Mouse (Mus musculus) hindbrain, embryonic 14.5 days (tissue): ENCODE data around the gene Rheb. TPM values are rescaled to one million over a fixed set of nuclear protein-coding genes. Genes with fewer than 3 reads are reported as not detected.
"Not testable (repeated sequence)": the region's sequence is repeated elsewhere in the genome, so short reads cannot be mapped to it uniquely, and the experiment has no call there.

Experiments used
- ATAC-seq: fragments of 200-750 bp; cut with Nextera tagmentation; 2 replicates; pipeline ENCODE4 v1.8.0; 2017; ENCODE audit warnings: moderate number of reproducible peaks, mild to moderate bottlenecking, moderate TSS enrichment, moderate library complexity; ENCODE audit not compliant: low FRiP score
- DNase-seq: peaks from one replicate; pipeline ENCODE4 v3.0.0-alpha.2; 2015; ENCODE audit warnings: low spot score
- H3K27ac ChIP-seq: fragments of 300-500 bp; sonication (generic); 2 replicates; pipeline ENCODE4 v1.5.1; 2014; ENCODE audit warnings: mild to moderate bottlenecking, moderate library complexity
- H3K27me3 ChIP-seq: fragments of 300-500 bp; sonication (generic); 2 replicates; pipeline ENCODE4 v1.6.1; 2014; ENCODE audit warnings: mild to moderate bottlenecking, low read length, mixed read lengths; ENCODE audit not compliant: control insufficient read depth, insufficient read depth
- H3K36me3 ChIP-seq: fragments of 300-500 bp; sonication (generic); replicated peaks from 2 replicates; pipeline ENCODE4 v1.6.1; 2014; ENCODE audit not compliant: control insufficient read depth, insufficient read depth
- H3K4me1 ChIP-seq: fragments of 300-500 bp; sonication (generic); replicated peaks from 2 replicates; pipeline ENCODE4 v1.6.1; 2014; ENCODE audit warnings: antibody characterized with exemption, low read length, mixed read lengths; ENCODE audit not compliant: control insufficient read depth, insufficient read depth
- H3K4me2 ChIP-seq: fragments of 300-500 bp; sonication (generic); replicated peaks from 2 replicates; pipeline ENCODE4 v1.6.1; 2014; ENCODE audit warnings: mild to moderate bottlenecking, moderate library complexity
- H3K4me3 ChIP-seq: fragments of 300-500 bp; sonication (generic); replicated peaks from 2 replicates; pipeline ENCODE4 v1.5.1; 2014; ENCODE audit warnings: mild to moderate bottlenecking, low read length
- H3K9ac ChIP-seq: fragments of 300-500 bp; sonication (generic); 2 replicates; pipeline ENCODE4 v1.6.1; 2014
- H3K9me3 ChIP-seq: fragments of 300-500 bp; sonication (generic); 2 replicates; pipeline ENCODE4 v1.6.1; 2016; ENCODE audit warnings: low read length; ENCODE audit not compliant: control insufficient read depth
- WGBS: fragments of 180-500 bp; shearing (Covaris S2); extraction: QIAGEN DNeasy Blood & Tissue Kit; methylation state at CpG from one replicate; pipeline ENCODE4 v1.1.7; 2014; 5-methylcytosine and 5-hydroxymethylcytosine counted together
- polyA plus RNA-seq: library from polyadenylated mRNA; unstranded; fragments of >200 nt; fragmentation: Nextera tagmentation; extraction: Ambion mirVana; gene quantifications from 2 replicates; pipeline ENCODE4 v1.2.1, GENCODE M21; 2014

The Rheb gene
- polyA plus RNA-seq, 1 experiment from 2014 or later, result 235 TPM

- no peak overlapping the region for H3K4me2 ChIP-seq
- H3K36me3 ChIP-seq, result no peaks in the 10 kb centered on the region
- no peak overlapping the region for H3K27ac ChIP-seq
- 50% methylated on average over 15 of the region's 15 CpGs for WGBS
- DNase-seq (peak; percentile 47), ATAC-seq (no peak; the same call in 1 of the 2 replicates)
- H3K4me3 ChIP-seq, result no peak overlapping the region
- H3K27me3 ChIP-seq, result no peaks in the 10 kb centered on the region; the same call in 1 of the 2 replicates
- H3K9me3 ChIP-seq, result peaks cover 6% of the 10 kb centered on the region; the same call in 1 of the 2 replicates
- no peak overlapping the region for H3K9ac ChIP-seq
- H3K4me1 ChIP-seq, result no peaks in the 10 kb centered on the region
Measured at GRCm38 (mm10) chr5:24779881-24780512, 62.4 kb downstream of the Rheb start.

GRCm38 (mm10) chr5:24779321-24779720, 63.1 kb downstream of the Rheb start:
- Histone ChIP-seq H3K4me3 (no peak overlapping the region), H3K36me3 (no peaks in the 10 kb centered on the region), H3K27ac (no peak overlapping the region), H3K4me2 (no peak overlapping the region), H3K9ac (no peak overlapping the region), H3K9me3 (no peaks in the 10 kb centered on the region; the same call in 1 of the 2 replicates), H3K27me3 (no peaks in the 10 kb centered on the region; the same call in 1 of the 2 replicates), H3K4me1 (no peaks in the 10 kb centered on the region)
- ATAC-seq (no peak), DNase-seq (no peak)

GRCm38 (mm10) chr5:24778843-24779140, 63.6 kb downstream of the Rheb start:
- Histone ChIP-seq H3K9ac (peak overlapping the region; percentile 32; the same call in 1 of the 2 replicates), H3K4me3 (no peak overlapping the region), H3K36me3 (no peaks in the 10 kb centered on the region), H3K27ac (no peak overlapping the region), H3K4me1 (no peaks in the 10 kb centered on the region), H3K4me2 (peak overlapping the region; percentile 36), H3K27me3 (no peaks in the 10 kb centered on the region; the same call in 1 of the 2 replicates), H3K9me3 (no peaks in the 10 kb centered on the region; the same call in 1 of the 2 replicates)
- no peak for DNase-seq
- 25% methylated on average over 13 of the region's 13 CpGs for WGBS
- no peak for ATAC-seq

- H3K9ac ChIP-seq, result peak overlapping the region; percentile 32; the same call in 1 of the 2 replicates
- no peaks in the 10 kb centered on the region; the same call in 1 of the 2 replicates for H3K27me3 ChIP-seq
- H3K9me3 ChIP-seq, result no peaks in the 10 kb centered on the region
- H3K4me1 ChIP-seq, result no peaks in the 10 kb centered on the region
- no peak for DNase-seq
- no peak overlapping the region for H3K4me3 ChIP-seq
- H3K27ac ChIP-seq, result no peak overlapping the region
- H3K4me2 ChIP-seq, result peak overlapping the region; percentile 36
- H3K36me3 ChIP-seq, result no peaks in the 10 kb centered on the region
- WGBS, result 11% methylated on average over 17 of the region's 17 CpGs
- peak; percentile 21; the same call in 1 of the 2 replicates for ATAC-seq
Measured at GRCm38 (mm10) chr5:24778082-24778842, 64.2 kb downstream of the Rheb start.

GRCm38 (mm10) chr5:24776681-24777080, 65.7 kb downstream of the Rheb start:
- Histone ChIP-seq H3K27me3 (no peaks in the 10 kb centered on the region; the same call in 1 of the 2 replicates), H3K27ac (no peak overlapping the region), H3K36me3 (no peaks in the 10 kb centered on the region), H3K4me1 (no peaks in the 10 kb centered on the region), H3K9ac (no peak overlapping the region), H3K9me3 (no peaks in the 10 kb centered on the region), H3K4me3 (no peak overlapping the region), H3K4me2 (no peak overlapping the region)
- no peak for ATAC-seq
- no peak for DNase-seq
- WGBS, result 76% methylated on average over 4 of the region's 4 CpGs

- not testable (repeated sequence) for H3K36me3 ChIP-seq, H3K4me3 ChIP-seq, H3K4me2 ChIP-seq, H3K9ac ChIP-seq, H3K27me3 ChIP-seq, H3K27ac ChIP-seq, H3K4me1 ChIP-seq, DNase-seq, ATAC-seq, H3K9me3 ChIP-seq
- WGBS, result 75% methylated on average over 16 of the region's 16 CpGs
Measured at GRCm38 (mm10) chr5:24774549-24774948, 67.9 kb downstream of the Rheb start.

GRCm38 (mm10) chr5:24757816-24758215, 84.6 kb downstream of the Rheb start, which contains the start of gene Crygn:
Gene Crygn, minus strand, starts transcription at chr5:24758008.
- Histone ChIP-seq H3K9ac (no peak within 1 kb of the TSS), H3K27ac (no peak within 1 kb of the TSS), H3K4me3 (no peak within 1 kb of the TSS), H3K4me2 (no peak within 1 kb of the TSS), H3K4me1 (no peaks in the 10 kb centered on the region), H3K9me3 (no peaks in the 10 kb centered on the region), H3K27me3 (no peaks in the 10 kb centered on the region), H3K36me3 (no peaks in the 10 kb centered on the region)
- DNase-seq (no peak), ATAC-seq (no peak)
- WGBS, result 39% methylated on average over 18 of the region's 18 CpGs

- ATAC-seq (no peak), DNase-seq (no peak)
- no peak overlapping the region for H3K4me2 ChIP-seq
- H3K27me3 ChIP-seq, result no peaks in the 10 kb centered on the region
- 63% methylated on average over 3 of the region's 3 CpGs for WGBS
- H3K4me1 ChIP-seq, result no peaks in the 10 kb centered on the region
- H3K9me3 ChIP-seq, result no peaks in the 10 kb centered on the region
- no peak overlapping the region for H3K4me3 ChIP-seq
- H3K27ac ChIP-seq, result no peak overlapping the region
- no peaks in the 10 kb centered on the region for H3K36me3 ChIP-seq
- no peak overlapping the region for H3K9ac ChIP-seq
Measured at GRCm38 (mm10) chr5:24756931-24757330, 85.5 kb downstream of the Rheb start.
